ENCODE assay signal across 8 mouse cellular contexts in genomic region chr3:37569661-37570566, GRCm38 (mm10).
DNase-seq lines count a peak whose midpoint lies in the region; ATAC-seq lines count a peak whose summit lies in the region.
"Had no signal": no experiment of that assay in that cellular context is flagged by ENCODE, and none has a peak within 500 bp of the region (broad histone marks: within the 10 kb centered on the region; RNA-seq: fewer than 3 reads in every experiment).

No protein-coding gene starts in this region.

- H3K4me3 ChIP-seq in forebrain, embryonic 12.5 days (replicated peaks): 0 out of 2 replicates have a peak overlapping the region, but pooled peaks have one; percentile 7
- H3K4me3 ChIP-seq in limb, embryonic 13.5 days: no peak overlapping the region

- 5% methylated on average over 22 of the region's 22 CpGs for WGBS in forebrain, embryonic 12.5 days
- 24% methylated on average over 22 of the region's 22 CpGs for WGBS in limb, embryonic 13.5 days

- H3K9ac ChIP-seq in forebrain, embryonic 12.5 days: no peak overlapping the region
- H3K9ac ChIP-seq in limb, embryonic 13.5 days: no peak overlapping the region; the same call in 1 of the 2 replicates

- peaks cover 24% of the 10 kb centered on the region for H3K4me1 ChIP-seq in forebrain, embryonic 12.5 days
- peaks cover 39% of the 10 kb centered on the region for H3K4me1 ChIP-seq in limb, embryonic 13.5 days

- peak overlapping the region; percentile 44 for H3K4me2 ChIP-seq in forebrain, embryonic 12.5 days
- peak overlapping the region; percentile 41 for H3K4me2 ChIP-seq in limb, embryonic 13.5 days (replicated peaks)

- H3K27me3 ChIP-seq in forebrain, embryonic 12.5 days: no peaks in the 10 kb centered on the region
- H3K27me3 ChIP-seq in limb, embryonic 13.5 days: no peaks in the 10 kb centered on the region
- H3K27me3 ChIP-seq: Patski had no signal

- H3K27ac ChIP-seq in forebrain, embryonic 12.5 days: peak overlapping the region; percentile 78
- H3K27ac ChIP-seq in limb, embryonic 13.5 days: peak overlapping the region; percentile 67; the same call in 1 of the 2 replicates

- 0 out of 2 replicates have a peak, but pooled peaks cover 1% of the 10 kb centered on the region for H3K36me3 ChIP-seq in forebrain, embryonic 12.5 days (replicated peaks)
- H3K36me3 ChIP-seq in limb, embryonic 13.5 days: no peaks in the 10 kb centered on the region

- peak; percentile 90 for ATAC-seq in forebrain, embryonic 12.5 days (ENCODE audit: low FRiP score)
- peak; percentile 51 for ATAC-seq in limb, embryonic 13.5 days (ENCODE audit: low FRiP score, low read depth)
- no peak for ATAC-seq in granulocyte monocyte progenitor cell, adult 5-6 weeks (replicated peaks; ENCODE audit: poor library complexity, severe bottlenecking)
- ATAC-seq: Patski had no signal

- H3K9me3 ChIP-seq in forebrain, embryonic 12.5 days: no peaks in the 10 kb centered on the region
- no peaks in the 10 kb centered on the region for H3K9me3 ChIP-seq in limb, embryonic 13.5 days

- peak; percentile 26 for DNase-seq in thymus, postnatal 4 days
- DNase-seq in thymus, postnatal 14 days: no peak
- no peak for DNase-seq in natural killer cell, adult 2 months (ENCODE audit: low spot score in 2 of 2)
- no peak for DNase-seq in adrenal gland, postnatal 36 days
